Comparison of ENCODE assay signal across 29 mouse cellular contexts in the genomic region with DNA sequence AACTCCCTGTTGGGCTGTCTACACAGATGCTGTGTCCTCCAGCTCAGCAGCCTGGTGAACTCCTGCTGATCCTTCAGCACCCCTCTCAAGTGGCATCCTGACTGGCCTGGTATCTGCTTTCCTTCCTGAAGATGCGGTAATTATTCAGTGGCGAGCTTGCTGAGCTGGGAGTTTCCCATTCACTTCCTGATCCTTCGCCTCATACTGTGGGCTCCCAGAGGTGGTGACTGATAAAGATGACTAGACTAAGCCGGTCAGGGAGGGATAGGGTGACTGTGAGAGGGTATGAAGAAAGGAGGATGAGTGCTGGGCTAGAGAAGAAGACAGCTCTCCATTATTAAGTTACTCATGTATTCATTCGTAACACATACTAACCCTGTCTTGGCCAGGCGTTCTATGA. TPM values are rescaled to one million over a fixed set of nuclear protein-coding genes. Genes with fewer than 3 reads are reported as not detected.
DNase-seq lines count a peak whose midpoint lies in the region; ATAC-seq and TF ChIP-seq lines count a peak whose summit lies in the region.
"Had no signal": no experiment of that assay in that cellular context is flagged by ENCODE, and none has a peak within 500 bp of the region (broad histone marks: within the 10 kb centered on the region; RNA-seq: fewer than 3 reads in every experiment).

No protein-coding gene starts in this region.

- H3K4me3 ChIP-seq in liver, embryonic 11.5 days (ENCODE audit: low read depth, low read length): no peak overlapping the region
- no peak overlapping the region for H3K4me3 ChIP-seq in liver, embryonic 14.5 days (ENCODE audit: insufficient read depth in 1 of 2, low read depth in 2 of 2, low read length in 2 of 2)
- no peak overlapping the region for H3K4me3 ChIP-seq in hindbrain, embryonic 14.5 days (replicated peaks; ENCODE audit: low read length)
- H3K4me3 ChIP-seq: erythroblast, embryonic 14.5 days; hindbrain, embryonic 12.5 days; neural tube, embryonic 15.5 days had no signal

- peaks cover 49% of the 10 kb centered on the region for H3K4me1 ChIP-seq in liver, embryonic 11.5 days (replicated peaks; ENCODE audit: control insufficient read depth, insufficient read depth, low read length)
- H3K4me1 ChIP-seq in liver, embryonic 14.5 days (replicated peaks; ENCODE audit: control insufficient read depth in 2 of 2, insufficient read depth in 2 of 2, low read length in 1 of 2): peaks cover 33 to 51% of the 10 kb centered on the region in 2 experiments
- peaks cover 24% of the 10 kb centered on the region for H3K4me1 ChIP-seq in hindbrain, embryonic 14.5 days (replicated peaks; ENCODE audit: control insufficient read depth, insufficient read depth, low read length)

- H3K27ac ChIP-seq in liver, embryonic 11.5 days (ENCODE audit: low read depth, low read length): no peak overlapping the region
- H3K27ac ChIP-seq in liver, embryonic 14.5 days: no peak overlapping the region
- no peak overlapping the region for H3K27ac ChIP-seq in hindbrain, embryonic 14.5 days
- H3K27ac ChIP-seq: hindbrain, embryonic 12.5 days; kidney, postnatal 0 days; neural tube, embryonic 15.5 days had no signal

- no peak overlapping the region for H3K9ac ChIP-seq in liver, embryonic 11.5 days (ENCODE audit: low read depth, low read length)
- H3K9ac ChIP-seq in liver, embryonic 14.5 days (replicated peaks): no peak overlapping the region
- no peak overlapping the region for H3K9ac ChIP-seq in hindbrain, embryonic 14.5 days
- H3K9ac ChIP-seq: hindbrain, embryonic 12.5 days; lung, embryonic 14.5 days; neural tube, embryonic 15.5 days had no signal

- TF ChIP-seq CTCF in liver, embryonic 14.5 days (IDR thresholded peaks at IDR 0.05; ENCODE audit: low read depth): no peak

- ATAC-seq in liver, embryonic 11.5 days (replicated peaks; ENCODE audit: low FRiP score): 0 out of 2 replicates have a peak, but pooled peaks have one; percentile 21
- ATAC-seq in liver, embryonic 14.5 days (ENCODE audit: insufficient read depth): peak; percentile 30; the same call in 1 of the 2 replicates
- ATAC-seq in megakaryocyte, adult 5-6 weeks (ENCODE audit: poor library complexity, severe bottlenecking): peak; percentile 14; the same call in 1 of the 2 replicates
- no peak for ATAC-seq in hindbrain, embryonic 14.5 days (ENCODE audit: low FRiP score)
- ATAC-seq: CD4-positive, CD25-positive, alpha-beta regulatory T cell, adult 4 months; forebrain, embryonic 16.5 days; intestine, embryonic 16.5 days had no signal

- 38% methylated on average over 6 of the region's 6 CpGs for WGBS in liver, embryonic 11.5 days
- 30% methylated on average over 6 of the region's 6 CpGs for WGBS in liver, embryonic 14.5 days (ENCODE audit: insufficient replicate concordance)
- WGBS in hindbrain, embryonic 14.5 days: 67% methylated on average over 6 of the region's 6 CpGs

- no peak overlapping the region for H3K4me2 ChIP-seq in liver, embryonic 11.5 days
- no peak overlapping the region for H3K4me2 ChIP-seq in liver, embryonic 14.5 days (ENCODE audit: low read depth)
- no peak overlapping the region for H3K4me2 ChIP-seq in hindbrain, embryonic 14.5 days (replicated peaks)
- H3K4me2 ChIP-seq: heart, embryonic 11.5 days; hindbrain, embryonic 12.5 days; lung, embryonic 14.5 days; neural tube, embryonic 15.5 days had no signal

- H3K9me3 ChIP-seq in liver, embryonic 11.5 days (ENCODE audit: control insufficient read depth, low read length): no peaks in the 10 kb centered on the region
- H3K9me3 ChIP-seq in liver, embryonic 14.5 days (ENCODE audit: control insufficient read depth, low read length): no peaks in the 10 kb centered on the region
- no peaks in the 10 kb centered on the region for H3K9me3 ChIP-seq in hindbrain, embryonic 14.5 days (ENCODE audit: control insufficient read depth, low read length)
- H3K9me3 ChIP-seq: hindbrain, embryonic 12.5 days; neural tube, embryonic 15.5 days had no signal

- no peak for DNase-seq in liver, embryonic 11.5 days (ENCODE audit: low spot score)
- DNase-seq in liver: no peak
- DNase-seq in liver, embryonic 14.5 days (ENCODE audit: low read depth in 3 of 3, low spot score in 3 of 3): no peak
- no peak for DNase-seq in cerebellum, adult 18-20 months
- DNase-seq in hindbrain, embryonic 14.5 days (ENCODE audit: low spot score): no peak
- no peak for DNase-seq in cerebellum, postnatal 4 days (ENCODE audit: low spot score in 2 of 2)
- DNase-seq: adrenal gland, adult 2 months; cerebellum, adult 9-10 months; cerebellum, postnatal 36 days; gastrocnemius, postnatal 10 days; heart, postnatal 36 days; kidney, adult 8-10 months; kidney, postnatal 4 days; left cerebral cortex, postnatal 4 days; lung, embryonic 14.5 days; lung, postnatal 14 days; midbrain, embryonic 14.5 days; right cerebral cortex, postnatal 25 days; thymus, adult 2 months; thymus, postnatal 4 days had no signal

- no peaks in the 10 kb centered on the region for H3K27me3 ChIP-seq in liver, embryonic 11.5 days (replicated peaks; ENCODE audit: control insufficient read depth, insufficient read depth, low read length)
- no peaks in the 10 kb centered on the region for H3K27me3 ChIP-seq in liver, embryonic 14.5 days (ENCODE audit: control insufficient read depth, insufficient read depth, low read length)
- H3K27me3 ChIP-seq in hindbrain, embryonic 14.5 days (ENCODE audit: control insufficient read depth, insufficient read depth, low read length): no peaks in the 10 kb centered on the region
- H3K27me3 ChIP-seq: neural tube, embryonic 15.5 days had no signal

- no peak for TF ChIP-seq EP300 in liver, embryonic 14.5 days (IDR thresholded peaks at IDR 0.05; ENCODE audit: low read depth)

- H3K36me3 ChIP-seq in liver, embryonic 11.5 days (ENCODE audit: control insufficient read depth, insufficient read depth, low read length): no peaks in the 10 kb centered on the region
- no peaks in the 10 kb centered on the region for H3K36me3 ChIP-seq in liver, embryonic 14.5 days (replicated peaks; ENCODE audit: control insufficient read depth, insufficient read depth, low read depth)
- H3K36me3 ChIP-seq in hindbrain, embryonic 14.5 days (replicated peaks; ENCODE audit: control insufficient read depth, insufficient read depth): no peaks in the 10 kb centered on the region
- H3K36me3 ChIP-seq: hindbrain, embryonic 12.5 days; neural tube, embryonic 15.5 days had no signal

RNA-seq across cellular contexts. Expression of a gene that starts 28.7 kb away (rescaled TPM):
- 14.1 and 15.8 TPM in 2 replicates for polyA plus RNA-seq in liver, embryonic 11.5 days (2014; fragmentation: Nextera tagmentation; extraction: Ambion mirVana)
- 5.7 and 6.0 TPM in 2 replicates for polyA plus RNA-seq in liver, embryonic 14.5 days (2012; rRNA removed)
- 3.7 and 4.4 TPM in 2 replicates for polyA plus RNA-seq in liver, embryonic 14.5 days (2014; fragmentation: Nextera tagmentation; extraction: Ambion mirVana)
- 1.2 and 2.1 TPM in 2 replicates for total RNA-seq in megakaryocyte, adult 5-6 weeks (2015)
- total RNA-seq in megakaryocyte, adult 5-6 weeks (2017): 0.20 and 0.62 TPM in 2 replicates
- polyA plus RNA-seq in hindbrain, embryonic 14.5 days (2014; fragmentation: Nextera tagmentation; extraction: Ambion mirVana): 44.8 and 49.8 TPM in 2 replicates
